Mouse (Mus musculus) forebrain, embryonic 12.5 days (tissue): ENCODE measurements around the gene Ugt2a1. TPM values are rescaled to one million over a fixed set of nuclear protein-coding genes. Genes with fewer than 3 reads are reported as not detected.
"Not testable (repeated sequence)": the region's sequence is repeated elsewhere in the genome, so short reads cannot be mapped to it uniquely, and the experiment has no call there.

Experiments
- ATAC-seq: fragments of 200-750 bp; cut with Nextera tagmentation; 2 replicates; pipeline ENCODE4 v1.8.0; 2017; ENCODE audit warnings: moderate TSS enrichment; ENCODE audit not compliant: low FRiP score
- H3K27ac ChIP-seq: fragments of 300-500 bp; sonication (generic); 2 replicates; pipeline ENCODE4 v1.5.1; 2016; ENCODE audit warnings: mild to moderate bottlenecking
- H3K27me3 ChIP-seq: fragments of 300-500 bp; sonication (generic); 2 replicates; pipeline ENCODE4 v1.6.1; 2016; ENCODE audit warnings: mild to moderate bottlenecking
- H3K36me3 ChIP-seq: fragments of 300-500 bp; sonication (generic); replicated peaks from 2 replicates; pipeline ENCODE4 v1.6.1; 2016; ENCODE audit warnings: mild to moderate bottlenecking
- H3K4me1 ChIP-seq: fragments of 300-500 bp; sonication (generic); 2 replicates; pipeline ENCODE4 v1.6.1; 2016
- H3K4me2 ChIP-seq: fragments of 300-500 bp; sonication (generic); 2 replicates; pipeline ENCODE4 v1.6.1; 2016; ENCODE audit warnings: mild to moderate bottlenecking, moderate library complexity
- H3K4me3 ChIP-seq: fragments of 300-500 bp; sonication (generic); replicated peaks from 2 replicates; pipeline ENCODE4 v1.5.1; 2016; ENCODE audit warnings: mild to moderate bottlenecking
- H3K9ac ChIP-seq: fragments of 300-500 bp; sonication (generic); 2 replicates; pipeline ENCODE4 v1.6.1; 2016; ENCODE audit warnings: mild to moderate bottlenecking
- H3K9me3 ChIP-seq: fragments of 300-500 bp; sonication (generic); 2 replicates; pipeline ENCODE4 v1.6.1; 2016
- WGBS: fragments of 180-500 bp; shearing (Covaris S2); methylation state at CpG from one replicate; pipeline ENCODE4 v1.1.7; 2016; 5-methylcytosine and 5-hydroxymethylcytosine counted together
- polyA plus RNA-seq: library from polyadenylated mRNA; unstranded; fragments of >200 nt; fragmentation: Nextera tagmentation; extraction: Ambion mirVana; gene quantifications from 2 replicates; pipeline ENCODE4 v1.2.1, GENCODE M21; 2016

The Ugt2a1 gene
- polyA plus RNA-seq, 1 experiment from 2014 or later: 3.2 TPM

GRCm38 (mm10) chr5:87456216-87456850, 34.3 kb downstream of the Ugt2a1 start:
- 97% methylated on average over 3 of the region's 3 CpGs for WGBS
- Histone ChIP-seq H3K4me3 (no peak overlapping the region), H3K27ac (no peak overlapping the region), H3K36me3 (no peaks in the 10 kb centered on the region), H3K4me1 (no peaks in the 10 kb centered on the region), H3K9me3 (no peaks in the 10 kb centered on the region), H3K4me2 (no peak overlapping the region), H3K27me3 (no peaks in the 10 kb centered on the region), H3K9ac (no peak overlapping the region)
- ATAC-seq: no peak

- H3K27me3 ChIP-seq: no peaks in the 10 kb centered on the region
- ATAC-seq: no peak
- H3K4me2 ChIP-seq: no peak overlapping the region
- no peaks in the 10 kb centered on the region for H3K4me1 ChIP-seq
- H3K27ac ChIP-seq: no peak overlapping the region
- no peak overlapping the region for H3K4me3 ChIP-seq
- H3K9ac ChIP-seq: no peak overlapping the region
- H3K9me3 ChIP-seq: no peaks in the 10 kb centered on the region
- H3K36me3 ChIP-seq: no peaks in the 10 kb centered on the region
These were observed 35.2 kb downstream of the Ugt2a1 start for GRCm38 (mm10) chr5:87455519-87455918.

GRCm38 (mm10) chr5:87452514-87452913, 38.2 kb downstream of the Ugt2a1 start:
- 90% methylated on average over 3 of the region's 5 CpGs for WGBS
- not testable (repeated sequence) for ATAC-seq

GRCm38 (mm10) chr5:87436264-87436663, 54.4 kb downstream of the Ugt2a1 start:
- no peak for ATAC-seq
- H3K9me3 ChIP-seq: no peaks in the 10 kb centered on the region
- 54% methylated on average over 3 of the region's 3 CpGs for WGBS

More at GRCm38 (mm10) chr5:87452514-87452913, 38.2 kb downstream of the Ugt2a1 start:
- not testable (repeated sequence) for H3K9ac ChIP-seq, H3K4me2 ChIP-seq, H3K4me3 ChIP-seq, H3K36me3 ChIP-seq, H3K27ac ChIP-seq, H3K9me3 ChIP-seq, H3K27me3 ChIP-seq, H3K4me1 ChIP-seq

GRCm38 (mm10) chr5:87425676-87426075, 65.0 kb downstream of the Ugt2a1 start:
- no peak overlapping the region for H3K4me3 ChIP-seq
- no peak for ATAC-seq
- H3K9me3 ChIP-seq: no peaks in the 10 kb centered on the region
- no peak overlapping the region for H3K27ac ChIP-seq
- 92% methylated on average over 3 of the region's 3 CpGs for WGBS
- no peak overlapping the region for H3K4me2 ChIP-seq
- H3K4me1 ChIP-seq: no peaks in the 10 kb centered on the region
- no peaks in the 10 kb centered on the region for H3K27me3 ChIP-seq
- no peaks in the 10 kb centered on the region for H3K36me3 ChIP-seq
- H3K9ac ChIP-seq: no peak overlapping the region

More at GRCm38 (mm10) chr5:87436264-87436663, 54.4 kb downstream of the Ugt2a1 start:
- H3K27me3 ChIP-seq: no peaks in the 10 kb centered on the region
- no peak overlapping the region for H3K27ac ChIP-seq
- no peak overlapping the region for H3K9ac ChIP-seq
- H3K4me2 ChIP-seq: no peak overlapping the region
- H3K4me3 ChIP-seq: no peak overlapping the region
- H3K36me3 ChIP-seq: no peaks in the 10 kb centered on the region
- H3K4me1 ChIP-seq: no peaks in the 10 kb centered on the region

GRCm38 (mm10) chr5:87424041-87424440, 66.6 kb downstream of the Ugt2a1 start, which contains the start of gene Ugt2b38:
Gene Ugt2b38, minus strand, starts transcription at chr5:87424203.
- not testable (repeated sequence) for H3K4me2 ChIP-seq, H3K4me3 ChIP-seq, H3K27me3 ChIP-seq, H3K9me3 ChIP-seq, H3K36me3 ChIP-seq, ATAC-seq, H3K9ac ChIP-seq, H3K4me1 ChIP-seq, H3K27ac ChIP-seq
- 89% methylated on average over 1 of the region's 2 CpGs for WGBS

Other genes starting within 250 kb of the Ugt2a1 start
- gene Ugt2b37, start 236.1 kb downstream of the Ugt2a1 start, polyA plus RNA-seq: not detected in 2 replicates
- not detected in 2 replicates for gene Ugt2a3, start 153.7 kb downstream of the Ugt2a1 start, polyA plus RNA-seq
- gene Ugt2b38, start 66.7 kb downstream of the Ugt2a1 start, polyA plus RNA-seq: not detected in 2 replicates
- gene Ugt2a2, start 8.6 kb downstream of the Ugt2a1 start, polyA plus RNA-seq: 0.40 TPM in 1 of 2 replicates, not detected in the other
- not detected in 2 replicates for gene Gm43638, start 4.1 kb downstream of the Ugt2a1 start, polyA plus RNA-seq
- gene Sult1b1, start 47.3 kb upstream of the Ugt2a1 start, polyA plus RNA-seq: 0.21 TPM in 1 of 2 replicates, not detected in the other
- 0.24 and 0.26 TPM in 2 replicates for gene Sult1d1, start 78.2 kb upstream of the Ugt2a1 start, polyA plus RNA-seq
- 3.0 and 7.4 TPM in 2 replicates for gene Sult1e1, start 100.7 kb upstream of the Ugt2a1 start, polyA plus RNA-seq
- not detected in 2 replicates for gene Csn1s1, start 175.3 kb upstream of the Ugt2a1 start, polyA plus RNA-seq
- gene Csn2, start 208.8 kb upstream of the Ugt2a1 start, polyA plus RNA-seq: not detected in 2 replicates